Mouse (Mus musculus) midbrain, embryonic 12.5 days (tissue): Measurements from ENCODE around the gene Gm14214. TPM values are rescaled to one million over a fixed set of nuclear protein-coding genes. Genes with fewer than 3 reads are reported as not detected.

Experiments
- polyA plus RNA-seq: library from polyadenylated mRNA; unstranded; fragments of >200 nt; fragmentation: Nextera tagmentation; extraction: Ambion mirVana; gene quantifications from 2 replicates; pipeline ENCODE4 v1.2.1, GENCODE M21; 2016

The Gm14214 gene
- polyA plus RNA-seq, 1 experiment from 2014 or later = not detected

Other genes starting within 250 kb of the Gm14214 start
- gene 1700003F12Rik, start 222.9 kb downstream of the Gm14214 start, polyA plus RNA-seq = 2.2 and 3.3 TPM in 2 replicates
- 0.60 and 1.1 TPM in 2 replicates for gene Actl10, start 218.3 kb downstream of the Gm14214 start, polyA plus RNA-seq
- 11.9 and 12.3 TPM in 2 replicates for gene Necab3, start 211.1 kb downstream of the Gm14214 start, polyA plus RNA-seq
- 36.0 and 41.1 TPM in 2 replicates for gene E2f1, start 200.1 kb downstream of the Gm14214 start, polyA plus RNA-seq
- gene Pxmp4, start 166.3 kb downstream of the Gm14214 start, polyA plus RNA-seq = 9.4 and 13.8 TPM in 2 replicates
- 1.4 and 1.5 TPM in 2 replicates for gene Zfp341, start 156.7 kb downstream of the Gm14214 start, polyA plus RNA-seq
- 0.54 and 0.69 TPM in 2 replicates for gene 4930519P11Rik, start 156.6 kb downstream of the Gm14214 start, polyA plus RNA-seq
- gene Chmp4b, start 118.3 kb downstream of the Gm14214 start, polyA plus RNA-seq = 26.1 and 27.9 TPM in 2 replicates
- gene Raly, start 21.1 kb upstream of the Gm14214 start, polyA plus RNA-seq = 38.9 and 44.6 TPM in 2 replicates
- 1.9 and 2.2 TPM in 2 replicates for gene a, start 21.4 kb upstream of the Gm14214 start, polyA plus RNA-seq
- 93.9 and 103 TPM in 2 replicates for gene Eif2s2, start 122.9 kb upstream of the Gm14214 start, polyA plus RNA-seq
- 0.12 and 0.24 TPM in 2 replicates for gene Gm14226, start 248.2 kb upstream of the Gm14214 start, polyA plus RNA-seq